Mouse (Mus musculus): Measurements from ENCODE around the gene Per3. TPM values are rescaled to one million over a fixed set of nuclear protein-coding genes. Genes with fewer than 3 reads are reported as not detected.
"Not testable (repeated sequence)": the region's sequence is repeated elsewhere in the genome, so short reads cannot be mapped to it uniquely, and the experiment has no call there.

The Per3 gene
- polyA plus RNA-seq, 1 experiment = 4.2 TPM

GRCm38 (mm10) chr4:151024152-151024551 lies 20.3 kb downstream of the Per3 start:
- no peak for DNase-seq (ENCODE audit: low read depth)
- TF ChIP-seq POLR2A (IDR thresholded peaks at IDR 0.05; ENCODE audit: borderline replicate concordance, extremely low read depth, insufficient read depth, insufficient read length, poor library complexity, severe bottlenecking) (no peak), CTCF (IDR thresholded peaks at IDR 0.05; ENCODE audit: borderline replicate concordance, extremely low read depth, insufficient read depth, insufficient read length) (no peak)

- DNase-seq (ENCODE audit: low read depth) = not testable (repeated sequence)
These were observed 27.1 kb downstream of the Per3 start for GRCm38 (mm10) chr4:151017356-151017755.

DNA sequence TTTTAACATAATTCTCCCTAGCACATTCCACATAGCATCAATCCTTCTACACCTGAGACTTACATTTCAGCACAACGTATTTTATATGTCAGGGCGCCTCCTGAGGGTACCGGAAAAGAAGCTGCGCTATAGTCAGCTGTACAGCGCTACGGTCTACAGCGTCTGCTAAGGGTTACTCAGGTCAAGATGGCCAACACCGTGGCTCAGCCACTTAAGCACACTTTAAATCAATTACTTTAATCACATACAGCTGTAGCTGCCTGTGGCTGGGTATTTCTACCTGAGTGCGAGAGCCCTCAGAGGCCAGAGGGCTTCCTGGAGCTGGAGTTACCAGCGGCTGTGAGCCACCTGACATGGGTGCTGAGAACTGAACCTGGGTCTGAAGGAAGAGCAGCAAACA lies 28.5 kb downstream of the Per3 start:
- TF ChIP-seq POLR2A (IDR thresholded peaks at IDR 0.05; ENCODE audit: borderline replicate concordance, extremely low read depth, insufficient read depth, insufficient read length, poor library complexity, severe bottlenecking) (no peak), CTCF (IDR thresholded peaks at IDR 0.05; ENCODE audit: borderline replicate concordance, extremely low read depth, insufficient read depth, insufficient read length) (no peak)
- DNase-seq (ENCODE audit: low read depth) = no peak

- TF ChIP-seq CTCF (IDR thresholded peaks at IDR 0.05; ENCODE audit: borderline replicate concordance, extremely low read depth, insufficient read depth, insufficient read length) (no peak), POLR2A (IDR thresholded peaks at IDR 0.05; ENCODE audit: borderline replicate concordance, extremely low read depth, insufficient read depth, insufficient read length, poor library complexity, severe bottlenecking) (no peak)
- DNase-seq (ENCODE audit: low read depth) = no peak
These were observed 34.1 kb downstream of the Per3 start for GRCm38 (mm10) chr4:151010316-151010715.

GRCm38 (mm10) chr4:151006945-151007344 lies 37.5 kb downstream of the Per3 start:
- TF ChIP-seq POLR2A (IDR thresholded peaks at IDR 0.05; ENCODE audit: borderline replicate concordance, extremely low read depth, insufficient read depth, insufficient read length, poor library complexity, severe bottlenecking) = no peak
- peak; percentile 62 for TF ChIP-seq CTCF (IDR thresholded peaks at IDR 0.05; ENCODE audit: borderline replicate concordance, extremely low read depth, insufficient read depth, insufficient read length)

GRCm38 (mm10) chr4:151005656-151006318 lies 38.7 kb downstream of the Per3 start:
- TF ChIP-seq CTCF (IDR thresholded peaks at IDR 0.05; ENCODE audit: borderline replicate concordance, extremely low read depth, insufficient read depth, insufficient read length) (no peak), POLR2A (IDR thresholded peaks at IDR 0.05; ENCODE audit: borderline replicate concordance, extremely low read depth, insufficient read depth, insufficient read length, poor library complexity, severe bottlenecking) (no peak)
- no peak for DNase-seq (ENCODE audit: low read depth)

More at GRCm38 (mm10) chr4:151006945-151007344, 37.5 kb downstream of the Per3 start:
- DNase-seq (ENCODE audit: low read depth) = peak; percentile 15

DNA sequence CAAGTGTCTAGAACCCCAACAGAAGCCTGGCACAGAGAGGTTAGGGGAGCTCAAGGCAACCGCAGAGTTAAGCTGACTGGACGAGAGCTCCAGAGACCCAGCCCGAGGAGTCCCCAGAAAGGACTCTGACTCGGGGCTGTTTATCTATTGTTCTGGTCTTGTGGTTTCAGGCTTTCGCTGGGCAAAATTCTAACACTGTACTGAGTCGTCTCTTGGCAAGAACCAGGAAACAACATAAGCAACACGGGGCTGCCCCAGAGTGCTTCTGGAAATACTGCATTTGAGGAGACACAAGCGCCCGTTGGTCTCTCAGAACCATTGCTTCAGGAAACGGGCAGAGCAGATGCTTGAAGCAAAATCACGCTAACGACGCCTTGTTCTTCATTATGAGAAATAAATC lies 43.1 kb downstream of the Per3 start:
- no peak for TF ChIP-seq POLR2A (IDR thresholded peaks at IDR 0.05; ENCODE audit: borderline replicate concordance, extremely low read depth, insufficient read depth, insufficient read length, poor library complexity, severe bottlenecking)
- no peak for TF ChIP-seq CTCF (IDR thresholded peaks at IDR 0.05; ENCODE audit: borderline replicate concordance, extremely low read depth, insufficient read depth, insufficient read length)
- no peak for DNase-seq (ENCODE audit: low read depth)

DNA sequence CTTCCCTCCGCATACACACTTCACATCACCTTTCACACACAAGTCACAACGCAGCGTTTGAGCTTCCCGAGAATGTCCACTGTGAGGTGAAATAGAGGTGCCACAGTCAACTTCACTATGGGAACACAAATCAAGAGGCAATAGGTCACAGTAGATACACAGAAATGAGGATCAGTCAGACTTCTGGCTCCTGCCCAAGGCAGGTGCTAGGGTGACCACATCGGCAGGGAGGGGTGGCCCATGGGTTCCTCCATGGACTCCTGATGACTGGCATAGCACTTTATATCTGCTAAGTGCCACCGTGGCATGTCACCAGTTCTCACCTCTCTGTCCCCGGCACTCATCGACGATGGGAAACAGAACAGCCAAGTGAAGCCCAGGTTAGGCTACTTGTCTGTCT lies 45.8 kb downstream of the Per3 start:
- TF ChIP-seq POLR2A (IDR thresholded peaks at IDR 0.05; ENCODE audit: borderline replicate concordance, extremely low read depth, insufficient read depth, insufficient read length, poor library complexity, severe bottlenecking) (no peak), CTCF (IDR thresholded peaks at IDR 0.05; ENCODE audit: borderline replicate concordance, extremely low read depth, insufficient read depth, insufficient read length) (no peak)

GRCm38 (mm10) chr4:150996797-150997196 lies 47.7 kb downstream of the Per3 start, which contains the start of gene Uts2:
Gene Uts2, plus strand, starts transcription at chr4:150997097.
- DNase-seq (ENCODE audit: low read depth) = no peak
- TF ChIP-seq CTCF (IDR thresholded peaks at IDR 0.05; ENCODE audit: borderline replicate concordance, extremely low read depth, insufficient read depth, insufficient read length) = no peak
- TF ChIP-seq POLR2A (IDR thresholded peaks at IDR 0.05; ENCODE audit: borderline replicate concordance, extremely low read depth, insufficient read depth, insufficient read length, poor library complexity, severe bottlenecking) = no peak

More for the DNA sequence above, 45.8 kb downstream of the Per3 start:
- DNase-seq (ENCODE audit: low read depth) = no peak

GRCm38 (mm10) chr4:150990148-150990547 lies 54.3 kb downstream of the Per3 start:
- DNase-seq (ENCODE audit: low read depth) = no peak
- TF ChIP-seq CTCF (IDR thresholded peaks at IDR 0.05; ENCODE audit: borderline replicate concordance, extremely low read depth, insufficient read depth, insufficient read length) (peak; percentile 47; the same call in 1 of the 2 replicates), POLR2A (IDR thresholded peaks at IDR 0.05; ENCODE audit: borderline replicate concordance, extremely low read depth, insufficient read depth, insufficient read length, poor library complexity, severe bottlenecking) (no peak)

GRCm38 (mm10) chr4:150980153-150980552 lies 64.3 kb downstream of the Per3 start:
- DNase-seq (ENCODE audit: low read depth) = no peak
- TF ChIP-seq CTCF (IDR thresholded peaks at IDR 0.05; ENCODE audit: borderline replicate concordance, extremely low read depth, insufficient read depth, insufficient read length) (no peak), POLR2A (IDR thresholded peaks at IDR 0.05; ENCODE audit: borderline replicate concordance, extremely low read depth, insufficient read depth, insufficient read length, poor library complexity, severe bottlenecking) (no peak)

DNA sequence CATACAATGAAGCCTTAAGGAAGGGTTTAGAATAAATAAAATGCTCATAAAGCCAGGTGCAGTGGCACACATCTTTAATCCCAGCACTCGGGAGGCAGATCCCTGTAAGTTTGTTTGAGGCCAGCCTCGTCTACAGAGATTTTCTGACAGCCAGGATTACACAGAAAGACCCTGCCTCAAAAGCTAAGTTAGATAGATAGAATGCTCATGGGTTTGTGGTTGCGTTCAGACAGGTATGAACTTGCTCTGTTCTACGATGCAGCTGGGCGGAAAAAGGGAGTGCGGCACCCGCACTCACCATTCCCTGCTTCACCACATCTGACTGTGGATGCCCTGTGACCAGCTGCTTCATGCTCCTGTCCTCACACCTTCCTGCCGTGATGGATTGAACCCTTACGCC lies 65.0 kb downstream of the Per3 start:
- TF ChIP-seq POLR2A (IDR thresholded peaks at IDR 0.05; ENCODE audit: borderline replicate concordance, extremely low read depth, insufficient read depth, insufficient read length, poor library complexity, severe bottlenecking) = no peak
- no peak for TF ChIP-seq CTCF (IDR thresholded peaks at IDR 0.05; ENCODE audit: borderline replicate concordance, extremely low read depth, insufficient read depth, insufficient read length)
- no peak for DNase-seq (ENCODE audit: low read depth)
